Mouse (Mus musculus) myocyte (in vitro differentiated cells): ENCODE measurements around the gene Nr2f2. TPM values are rescaled to one million over a fixed set of nuclear protein-coding genes. Genes with fewer than 3 reads are reported as not detected.

Source experiments
- H3K27me3 ChIP-seq: one replicate; pipeline ENCODE4 v1.6.1; 2011; ENCODE audit not compliant: control insufficient read depth, insufficient read depth, insufficient read length
- H3K36me3 ChIP-seq: one replicate; pipeline ENCODE4 v1.6.1; 2011; ENCODE audit not compliant: control insufficient read depth, insufficient read depth
- H3K4me2 ChIP-seq: one replicate; pipeline ENCODE4 v1.6.1; 2011; ENCODE audit warnings: low read depth, control low read depth
- H3K4me3 ChIP-seq: one replicate; pipeline ENCODE4 v1.5.1; 2011; ENCODE audit warnings: mild to moderate bottlenecking, control low read depth, moderate library complexity
- H3K79me2 ChIP-seq: one replicate; pipeline ENCODE4 v1.6.1; 2011; ENCODE audit not compliant: control insufficient read depth, insufficient read depth
- H3ac ChIP-seq: one replicate; pipeline ENCODE4 v1.6.1; 2011; ENCODE audit not compliant: control insufficient read depth, insufficient read length
- CEBPB ChIP-seq: IDR thresholded peaks from 2 replicates; pipeline ENCODE4 v1.6.1; 2011; ENCODE audit warnings: mild to moderate bottlenecking, moderate library complexity; ENCODE audit not compliant: poor library complexity, insufficient read depth, severe bottlenecking
- E2F4 ChIP-seq: IDR thresholded peaks from one replicate; pipeline ENCODE4 v1.6.1; 2011; ENCODE audit warnings: mild to moderate bottlenecking, control low read depth, moderate library complexity; ENCODE audit not compliant: insufficient read depth
- MAX ChIP-seq: IDR thresholded peaks from one replicate; pipeline ENCODE4 v1.6.1; 2011; ENCODE audit warnings: low read depth, mild to moderate bottlenecking, control low read depth
- MYOD1 ChIP-seq, 3 experiments: IDR thresholded peaks; one replicate each; pipeline ENCODE4 v1.6.1; 2011; ENCODE audit warnings: control low read depth in 2 of 3, low read depth in 2 of 3, mild to moderate bottlenecking in 2 of 3, moderate library complexity in 1 of 3; ENCODE audit not compliant: insufficient read length in 2 of 3, control insufficient read depth in 1 of 3
- MYOG ChIP-seq, 3 experiments: IDR thresholded peaks; one replicate each; pipeline ENCODE4 v1.6.1; 2011; ENCODE audit warnings: control low read depth in 2 of 3, low read depth in 2 of 3, mild to moderate bottlenecking in 2 of 3; ENCODE audit not compliant: insufficient read length in 2 of 3, control insufficient read depth in 1 of 3, insufficient read depth in 1 of 3
- POLR2A ChIP-seq: IDR thresholded peaks from one replicate; pipeline ENCODE4 v1.6.1; 2011; ENCODE audit warnings: low read depth, mild to moderate bottlenecking, control low read depth, moderate library complexity; ENCODE audit not compliant: insufficient read length
- POLR2AphosphoS2 ChIP-seq: IDR thresholded peaks from one replicate; pipeline ENCODE4 v1.6.1; 2011; ENCODE audit warnings: low read depth, control low read depth; ENCODE audit not compliant: insufficient read length
- REST ChIP-seq: IDR thresholded peaks from one replicate; pipeline ENCODE4 v1.6.1; 2011; ENCODE audit warnings: mild to moderate bottlenecking, control low read depth, moderate library complexity; ENCODE audit not compliant: insufficient read depth, insufficient read length
- SRF ChIP-seq: IDR thresholded peaks from one replicate; pipeline ENCODE4 v1.6.1; 2011; ENCODE audit warnings: low read depth; ENCODE audit not compliant: control insufficient read depth, insufficient read length
- TCF12 ChIP-seq: IDR thresholded peaks from one replicate; pipeline ENCODE4 v1.6.1; 2011; ENCODE audit warnings: mild to moderate bottlenecking, control low read depth; ENCODE audit not compliant: poor library complexity, insufficient read depth, severe bottlenecking
- TCF3 ChIP-seq: IDR thresholded peaks from one replicate; pipeline ENCODE4 v1.6.1; 2011; ENCODE audit warnings: low read depth, control low read depth; ENCODE audit not compliant: insufficient read length
- USF1 ChIP-seq: IDR thresholded peaks from one replicate; pipeline ENCODE4 v1.6.1; 2011; ENCODE audit warnings: low read depth, mild to moderate bottlenecking, control low read depth, moderate library complexity
- polyA plus RNA-seq: library from polyadenylated mRNA; unstranded; fragments of >200 nt; fragmentation: generic; extraction: Trizol; gene quantifications from one replicate; pipeline ENCODE4 v1.2.1, GENCODE M21; 2012; ENCODE audit warnings: missing spikeins

The Nr2f2 gene
- polyA plus RNA-seq, 1 experiment = 7.0 TPM

DNA sequence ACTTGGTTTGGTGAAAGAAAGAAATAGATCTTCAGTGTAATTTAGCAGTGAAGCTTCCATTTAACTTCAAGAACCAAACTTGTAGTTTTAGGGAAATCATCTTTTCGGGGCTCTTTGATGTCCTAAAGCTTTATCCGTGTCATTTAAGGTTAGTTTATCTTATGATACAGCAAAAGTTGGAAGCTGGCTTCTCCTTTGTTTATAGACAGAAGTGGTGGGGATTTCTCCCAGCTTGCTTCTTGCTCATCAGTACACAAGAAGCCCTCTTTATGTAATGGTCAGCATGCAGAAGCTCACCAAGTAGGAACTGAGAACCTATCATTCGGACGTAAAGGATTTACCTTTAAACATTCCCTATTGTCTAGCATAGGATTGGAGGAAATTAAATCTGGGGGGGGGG lies 16.3 kb upstream of the Nr2f2 start:
- Histone ChIP-seq H3K4me3 (no peak overlapping the region), H3K79me2 (no peaks in the 10 kb centered on the region), H3K27me3 (no peaks in the 10 kb centered on the region), H3K4me2 (no peak overlapping the region), H3K36me3 (no peaks in the 10 kb centered on the region), H3ac (no peak overlapping the region)
- no peak for TF ChIP-seq CEBPB
- no peak for TF ChIP-seq MYOG (IDR thresholded peaks at IDR 0.05; ENCODE audit: control insufficient read depth in 1 of 3, insufficient read depth in 1 of 3, insufficient read length in 2 of 3, low read depth in 2 of 3)
- TF ChIP-seq E2F4 = no peak

DNA sequence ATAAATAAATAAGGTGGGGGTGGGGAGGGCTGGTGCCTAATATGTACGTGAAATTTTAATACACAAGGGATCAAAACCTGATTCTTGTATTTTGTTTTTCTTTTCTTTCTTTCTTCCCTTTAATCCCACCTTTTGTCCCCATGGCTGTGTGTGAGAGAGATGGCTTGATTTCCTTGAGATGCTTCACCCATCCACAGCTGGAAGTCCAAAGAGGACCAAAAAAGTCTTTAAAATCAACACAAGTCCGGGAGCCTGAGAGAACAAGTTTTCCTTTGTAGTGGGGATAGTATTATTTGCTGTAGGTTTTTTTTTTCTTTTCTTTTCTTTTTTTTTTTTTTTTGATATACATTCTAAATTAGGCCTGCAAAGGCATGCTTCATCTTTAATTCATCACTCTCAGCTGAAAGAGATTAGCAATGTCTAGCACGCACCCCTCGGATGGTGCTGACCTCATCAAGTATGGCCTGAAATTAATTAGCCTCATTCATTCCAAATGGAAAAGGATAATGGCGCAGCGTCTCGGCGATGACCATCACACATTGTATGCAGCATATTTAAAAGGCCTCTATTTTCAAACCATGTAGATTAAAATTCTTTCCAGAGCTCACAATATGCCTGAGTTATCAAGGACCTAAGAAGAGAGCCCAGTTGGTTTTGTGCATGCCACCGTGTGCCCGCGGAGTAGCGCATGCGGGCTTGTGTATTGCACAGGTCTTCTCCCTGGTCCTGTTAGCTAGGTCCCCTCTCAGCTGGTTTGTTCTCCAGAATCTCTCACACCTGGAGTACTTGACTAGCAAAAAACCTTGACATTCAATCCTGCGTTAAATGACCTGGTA lies 15.1 kb upstream of the Nr2f2 start:
- no peak overlapping the region for H3ac ChIP-seq
- no peak overlapping the region for H3K4me3 ChIP-seq
- no peaks in the 10 kb centered on the region for H3K36me3 ChIP-seq
- no peaks in the 10 kb centered on the region for H3K27me3 ChIP-seq
- no peaks in the 10 kb centered on the region for H3K79me2 ChIP-seq
- no peak overlapping the region for H3K4me2 ChIP-seq
- TF ChIP-seq POLR2AphosphoS2 = no peak
- TF ChIP-seq USF1 = no peak
- no peak for TF ChIP-seq E2F4
- no peak for TF ChIP-seq POLR2A
- no peak for TF ChIP-seq TCF12
- no peak for TF ChIP-seq MAX
- TF ChIP-seq CEBPB = no peak
- no peak for TF ChIP-seq TCF3
- no peak for TF ChIP-seq REST
- no peak for TF ChIP-seq SRF
- no peak for TF ChIP-seq MYOG (IDR thresholded peaks at IDR 0.05; ENCODE audit: control insufficient read depth in 1 of 3, insufficient read depth in 1 of 3, insufficient read length in 2 of 3, low read depth in 2 of 3)
- TF ChIP-seq MYOD1 (IDR thresholded peaks at IDR 0.05; ENCODE audit: control insufficient read depth in 1 of 3, insufficient read length in 2 of 3, low read depth in 2 of 3) = no peak

DNA sequence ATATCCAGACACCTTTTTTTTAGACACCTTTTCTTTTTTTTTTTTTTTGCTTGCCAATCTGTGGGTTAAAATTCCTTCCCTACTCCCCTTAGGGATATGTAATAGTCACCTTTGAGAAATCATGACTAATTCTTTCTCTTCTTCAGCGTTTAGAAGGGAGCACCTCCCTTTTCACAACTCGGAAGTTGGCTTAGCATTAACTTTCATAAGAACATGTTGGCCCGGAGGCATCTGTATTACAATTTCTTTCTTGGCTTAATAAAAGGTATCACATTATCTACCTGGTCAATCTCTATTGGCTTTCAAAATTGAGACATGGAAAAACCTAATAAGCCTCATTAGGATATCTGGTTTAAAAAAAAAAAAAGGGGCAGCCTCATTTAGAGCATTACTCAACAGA lies 14.4 kb upstream of the Nr2f2 start:
- Histone ChIP-seq H3K4me2 (no peak overlapping the region), H3ac (no peak overlapping the region), H3K36me3 (no peaks in the 10 kb centered on the region), H3K27me3 (no peaks in the 10 kb centered on the region), H3K79me2 (no peaks in the 10 kb centered on the region), H3K4me3 (no peak overlapping the region)
- no peak for TF ChIP-seq E2F4
- no peak for TF ChIP-seq TCF3
- no peak for TF ChIP-seq SRF
- no peak for TF ChIP-seq POLR2A
- no peak for TF ChIP-seq REST
- TF ChIP-seq POLR2AphosphoS2 = no peak
- TF ChIP-seq TCF12 = no peak
- no peak for TF ChIP-seq USF1
- no peak for TF ChIP-seq MYOD1 (IDR thresholded peaks at IDR 0.05; ENCODE audit: control insufficient read depth in 1 of 3, insufficient read length in 2 of 3, low read depth in 2 of 3)
- TF ChIP-seq MAX = no peak
- no peak for TF ChIP-seq MYOG (IDR thresholded peaks at IDR 0.05; ENCODE audit: control insufficient read depth in 1 of 3, insufficient read depth in 1 of 3, insufficient read length in 2 of 3, low read depth in 2 of 3)
- no peak for TF ChIP-seq CEBPB

DNA sequence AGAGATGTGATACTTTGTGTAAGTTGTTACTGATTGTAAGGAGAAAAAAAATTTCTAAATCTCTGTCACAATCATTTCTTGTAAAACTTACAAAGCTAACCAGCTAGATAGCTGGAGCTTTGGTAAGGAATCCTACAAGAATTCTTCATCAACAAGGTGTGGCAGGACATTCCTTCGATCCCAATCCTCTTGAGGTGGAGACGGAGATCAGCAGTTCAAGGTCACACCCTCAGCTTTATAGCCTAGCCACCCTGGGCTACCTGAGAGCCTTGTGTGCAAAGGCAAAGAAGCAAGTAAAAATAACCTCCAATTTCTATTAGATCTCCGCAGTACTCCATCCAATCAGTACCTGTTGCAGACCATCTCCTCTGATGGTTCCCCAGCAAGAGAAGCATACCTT lies 13.7 kb upstream of the Nr2f2 start:
- Histone ChIP-seq H3K79me2 (no peaks in the 10 kb centered on the region), H3K27me3 (no peaks in the 10 kb centered on the region), H3K36me3 (no peaks in the 10 kb centered on the region), H3ac (no peak overlapping the region), H3K4me2 (no peak overlapping the region), H3K4me3 (no peak overlapping the region)
- TF ChIP-seq POLR2A (no peak), TCF3 (no peak), CEBPB (no peak), MAX (no peak), E2F4 (no peak), MYOG (IDR thresholded peaks at IDR 0.05; ENCODE audit: control insufficient read depth in 1 of 3, insufficient read depth in 1 of 3, insufficient read length in 2 of 3, low read depth in 2 of 3) (no peak), TCF12 (no peak), SRF (no peak), USF1 (no peak), REST (no peak), POLR2AphosphoS2 (no peak), MYOD1 (IDR thresholded peaks at IDR 0.05; ENCODE audit: control insufficient read depth in 1 of 3, insufficient read length in 2 of 3, low read depth in 2 of 3) (no peak)
